Mouse (Mus musculus) layer of hippocampus, postnatal 10 days (tissue): ENCODE data around the gene Cdkl5. TPM values are rescaled to one million over a fixed set of nuclear protein-coding genes. Genes with fewer than 3 reads are reported as not detected.
"Not testable (repeated sequence)": the region's sequence is repeated elsewhere in the genome, so short reads cannot be mapped to it uniquely, and the experiment has no call there.

Experiments used
- DNase-seq, 2 experiments: peaks; one replicate each; pipeline ENCODE4 v3.0.0; 2021; ENCODE audit warnings: low spot score in 2 of 2
- total RNA-seq, 2 experiments: library from RNA; stranded (reverse); gene quantifications; 2 replicates each; pipeline ENCODE4 v1.2.3; 2021

Gene Cdkl5
- total RNA-seq, 2 experiments from 2014 or later: 93.4 to 95.9 TPM

GRCm38 (mm10) chrX:160919022-160919637 is 75.4 kb downstream of the Cdkl5 start:
- no peak for DNase-seq

GRCm38 (mm10) chrX:160906952-160907351 is 87.6 kb downstream of the Cdkl5 start, which contains the start of gene Gja6:
Gene Gja6 (minus strand): TSS chrX:160907052.
- DNase-seq: no peak

DNA sequence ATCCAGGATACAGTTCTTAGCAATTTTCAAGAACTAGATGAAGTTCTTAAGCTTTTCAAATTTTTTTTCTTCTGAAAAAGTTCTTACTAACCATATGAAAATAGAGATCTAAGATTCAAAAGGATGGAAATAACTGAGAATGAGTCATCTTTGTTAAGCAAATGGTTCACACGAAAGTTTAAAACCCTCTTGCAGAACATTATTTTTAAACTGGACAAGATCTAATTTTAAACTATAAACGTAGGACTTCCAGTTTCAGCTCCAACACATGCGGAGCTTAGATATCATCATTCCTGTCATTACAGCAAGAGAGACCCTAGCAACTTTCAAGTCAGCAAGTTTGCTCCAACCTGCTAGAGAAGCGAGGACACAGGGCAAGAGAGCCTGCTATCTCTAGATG is 88.0 kb downstream of the Cdkl5 start:
- DNase-seq: no peak

DNA sequence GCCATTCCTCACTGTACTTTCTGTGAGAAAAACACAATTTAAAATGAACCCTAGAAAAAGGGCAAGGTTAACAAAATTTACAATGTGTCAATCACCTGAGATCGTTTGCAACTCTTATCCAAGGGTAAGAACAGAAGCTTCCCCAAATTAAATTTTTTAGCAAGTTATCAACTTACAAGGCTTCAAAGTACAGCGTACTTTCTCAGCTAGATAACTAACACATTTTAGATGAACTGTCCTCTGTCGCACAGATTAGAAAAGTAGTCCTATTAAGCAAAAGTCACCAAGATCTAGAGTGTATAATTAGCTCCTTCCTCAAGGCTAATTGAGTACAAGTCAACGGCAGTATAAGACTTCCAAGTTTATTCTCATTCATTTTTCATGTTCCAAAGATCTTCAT is 88.6 kb downstream of the Cdkl5 start:
- no peak for DNase-seq

GRCm38 (mm10) chrX:160905041-160905678 is 89.3 kb downstream of the Cdkl5 start:
- DNase-seq: no peak

- DNase-seq: no peak
Observed at GRCm38 (mm10) chrX:160901118-160901517, 93.4 kb downstream of the Cdkl5 start.

GRCm38 (mm10) chrX:160892077-160892476 is 102.4 kb downstream of the Cdkl5 start:
- no peak for DNase-seq

DNA sequence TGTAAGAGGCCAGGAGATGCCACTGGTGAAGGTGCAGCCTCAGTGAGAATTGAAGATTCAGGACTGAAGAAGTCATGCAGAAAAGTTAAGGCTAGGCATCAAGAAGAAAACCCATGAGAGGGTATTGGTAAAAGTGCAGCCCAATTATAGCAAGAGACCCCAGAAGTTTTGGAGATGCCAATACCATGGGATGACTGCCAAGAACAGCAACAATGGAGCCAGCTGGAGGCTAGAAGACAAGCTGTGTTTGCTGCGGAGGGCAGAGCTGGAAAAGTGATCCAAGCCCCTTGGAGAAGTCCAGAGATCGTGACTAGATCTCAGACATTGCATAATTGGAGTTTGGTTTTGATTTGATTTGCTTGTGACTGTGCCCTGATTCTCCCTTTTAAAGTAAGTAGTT is 108.2 kb downstream of the Cdkl5 start:
- DNase-seq: peak; percentile 14 to 20

DNA sequence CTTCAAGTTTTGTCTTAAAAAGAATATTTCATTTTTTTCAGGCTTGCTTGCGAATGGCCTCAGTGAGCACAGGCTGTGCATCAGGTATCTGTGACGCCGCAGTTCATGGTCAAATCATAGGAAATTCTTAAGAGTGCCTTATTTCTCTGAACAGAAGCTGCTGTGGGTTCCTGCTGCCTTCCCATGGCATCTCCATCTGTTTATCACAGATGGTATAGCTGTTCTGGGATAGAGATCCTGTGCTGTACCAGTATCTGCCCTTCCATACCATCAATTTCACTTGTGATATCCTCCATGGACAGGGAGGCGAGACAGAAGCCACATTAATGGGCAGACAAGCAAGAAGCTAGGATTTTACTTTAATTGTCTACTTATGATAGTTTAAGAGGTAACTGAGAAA is 127.9 kb downstream of the Cdkl5 start:
- DNase-seq: no peak

DNA sequence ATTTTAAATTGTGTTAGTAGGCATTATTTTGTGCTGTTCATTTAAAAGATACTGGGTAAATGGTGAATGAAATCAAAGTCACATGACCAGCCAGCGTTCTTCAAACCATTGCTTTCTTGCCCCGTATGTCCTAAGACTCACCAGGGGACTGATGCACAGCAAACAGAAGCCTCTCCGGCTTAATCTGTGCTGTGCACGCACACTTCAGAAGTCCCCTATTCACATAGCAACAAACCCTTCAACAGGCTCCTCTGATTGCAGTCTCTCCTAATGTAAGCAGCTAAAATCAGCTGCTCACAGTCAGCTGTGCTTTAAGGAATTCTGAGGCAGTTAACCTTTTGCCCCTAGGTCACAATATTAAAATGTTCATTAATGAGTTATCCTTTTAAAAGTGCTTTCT is 129.5 kb downstream of the Cdkl5 start:
- DNase-seq: no peak

GRCm38 (mm10) chrX:160863689-160864383 is 130.7 kb downstream of the Cdkl5 start:
- no peak for DNase-seq

DNA sequence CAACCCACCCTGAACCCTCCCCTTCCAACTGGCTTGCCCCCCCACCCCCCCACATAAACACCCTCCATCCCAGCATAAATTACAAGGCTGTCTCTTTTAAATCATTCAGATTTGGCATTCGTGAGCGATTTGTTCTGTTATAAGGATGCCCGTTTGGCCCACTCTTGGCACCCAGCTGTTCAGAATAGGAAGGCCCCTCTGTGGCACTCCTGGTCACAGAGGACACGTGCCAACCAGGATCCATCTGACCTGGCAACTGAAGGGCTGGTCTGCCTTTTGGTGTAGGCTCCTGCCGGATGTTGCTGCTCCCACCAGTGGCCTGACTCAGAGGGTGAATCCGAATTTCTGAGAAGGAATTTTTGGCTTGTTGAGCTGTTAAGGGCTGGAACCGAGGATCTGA is 186.3 kb downstream of the Cdkl5 start:
- no peak for DNase-seq

DNA sequence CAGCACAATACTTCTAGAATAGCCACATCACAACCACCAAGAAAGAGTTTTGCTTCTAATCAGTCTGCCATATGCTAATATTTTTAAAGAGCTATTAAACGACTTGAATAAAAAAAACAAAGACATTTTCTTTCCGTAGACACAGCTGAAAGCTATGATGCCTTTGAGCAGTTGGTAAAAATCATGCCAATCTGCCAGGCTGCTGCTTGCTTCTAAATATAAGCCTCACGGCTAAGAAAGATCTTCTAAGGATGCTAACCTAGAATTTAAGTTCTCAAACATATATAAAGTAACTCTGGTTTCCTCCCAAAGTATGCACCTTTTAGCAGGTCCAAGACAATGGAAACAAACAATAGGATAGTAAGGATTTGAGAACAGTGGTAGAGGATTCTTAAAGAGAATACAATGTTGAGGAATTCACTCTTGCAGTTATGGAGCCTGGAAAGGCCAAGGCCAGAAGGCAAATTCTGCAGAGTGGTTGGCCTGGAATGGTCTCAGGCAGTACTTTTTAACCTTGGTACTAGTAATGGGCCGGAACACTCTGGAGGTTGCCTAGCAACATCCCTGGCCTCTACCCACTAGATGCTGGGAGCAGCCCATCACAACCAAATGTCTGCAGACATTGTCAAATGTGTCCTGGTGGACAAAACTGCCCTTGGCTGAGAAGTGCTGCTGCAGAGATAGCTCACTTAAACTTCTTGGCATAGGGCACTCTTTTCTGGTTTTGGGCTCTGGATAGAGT is 189.9 kb downstream of the Cdkl5 start:
- no peak for DNase-seq

DNA sequence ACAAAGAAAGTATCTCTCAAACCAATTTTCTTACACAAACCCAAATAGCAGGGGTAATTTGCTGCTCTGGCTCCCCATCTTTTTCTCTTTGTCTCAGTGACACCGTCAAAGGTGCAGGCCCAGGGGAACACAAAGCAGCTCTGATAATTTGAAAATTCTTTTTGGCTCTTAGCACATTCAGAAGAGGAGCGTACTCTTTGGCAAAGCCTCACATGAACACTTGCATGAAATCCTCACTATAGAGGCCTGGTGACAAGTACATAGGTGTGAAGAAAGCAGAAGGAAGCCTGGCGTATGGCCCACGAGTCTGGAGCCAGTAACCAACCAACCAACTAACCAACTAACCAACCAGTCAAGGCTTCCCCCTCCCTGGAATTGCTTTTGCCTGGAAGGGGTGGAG is 199.6 kb downstream of the Cdkl5 start:
- DNase-seq: no peak

- no peak for DNase-seq
Observed at GRCm38 (mm10) chrX:160782276-160782675, 212.2 kb downstream of the Cdkl5 start.

DNA sequence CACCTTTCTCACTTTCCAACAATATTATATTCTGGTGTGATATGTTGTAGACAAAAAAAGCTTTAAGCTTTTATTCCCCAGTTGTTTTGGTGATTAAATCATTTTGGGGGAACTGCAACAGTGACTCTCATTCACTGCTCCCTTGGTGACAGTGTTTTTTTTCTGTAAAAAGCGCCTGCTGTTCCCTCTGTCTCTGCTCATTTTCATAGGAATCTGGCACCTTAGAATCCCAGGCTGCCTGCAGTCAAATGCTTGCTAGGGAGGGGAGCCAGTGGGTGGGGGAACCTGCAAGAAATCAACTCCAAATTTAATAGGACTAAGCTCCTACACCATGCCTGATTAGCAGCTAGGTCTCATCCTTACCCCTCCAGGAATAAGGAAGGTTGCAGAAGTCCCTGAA is 221.5 kb downstream of the Cdkl5 start:
- DNase-seq: peak; percentile 7 to 25

DNA sequence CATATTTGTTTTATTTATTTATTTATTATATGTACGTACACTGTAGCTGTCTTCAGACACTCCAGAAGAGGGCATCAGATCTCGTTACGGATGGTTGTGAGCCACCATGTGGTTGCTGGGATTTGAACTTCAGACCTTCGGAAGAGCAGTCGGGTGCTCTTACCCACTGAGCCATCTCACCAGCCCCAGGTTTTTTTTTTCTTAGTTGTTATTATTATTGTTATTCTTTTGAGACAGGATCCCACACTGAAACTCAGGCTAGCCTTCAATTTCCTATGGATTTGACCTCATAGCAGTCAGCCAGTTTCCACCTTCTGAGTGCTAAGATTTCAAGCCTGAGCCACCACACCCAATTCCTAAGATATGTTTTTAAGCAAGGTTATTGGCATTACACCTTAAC is 224.9 kb downstream of the Cdkl5 start:
- not testable (repeated sequence) for DNase-seq

- no peak for DNase-seq
Observed at GRCm38 (mm10) chrX:160767713-160768112, 226.8 kb downstream of the Cdkl5 start, which contains the start of gene Rs1. Gene Rs1 (plus strand): TSS chrX:160768013.

GRCm38 (mm10) chrX:160766233-160766616 is 228.3 kb downstream of the Cdkl5 start:
- DNase-seq: no peak

DNA sequence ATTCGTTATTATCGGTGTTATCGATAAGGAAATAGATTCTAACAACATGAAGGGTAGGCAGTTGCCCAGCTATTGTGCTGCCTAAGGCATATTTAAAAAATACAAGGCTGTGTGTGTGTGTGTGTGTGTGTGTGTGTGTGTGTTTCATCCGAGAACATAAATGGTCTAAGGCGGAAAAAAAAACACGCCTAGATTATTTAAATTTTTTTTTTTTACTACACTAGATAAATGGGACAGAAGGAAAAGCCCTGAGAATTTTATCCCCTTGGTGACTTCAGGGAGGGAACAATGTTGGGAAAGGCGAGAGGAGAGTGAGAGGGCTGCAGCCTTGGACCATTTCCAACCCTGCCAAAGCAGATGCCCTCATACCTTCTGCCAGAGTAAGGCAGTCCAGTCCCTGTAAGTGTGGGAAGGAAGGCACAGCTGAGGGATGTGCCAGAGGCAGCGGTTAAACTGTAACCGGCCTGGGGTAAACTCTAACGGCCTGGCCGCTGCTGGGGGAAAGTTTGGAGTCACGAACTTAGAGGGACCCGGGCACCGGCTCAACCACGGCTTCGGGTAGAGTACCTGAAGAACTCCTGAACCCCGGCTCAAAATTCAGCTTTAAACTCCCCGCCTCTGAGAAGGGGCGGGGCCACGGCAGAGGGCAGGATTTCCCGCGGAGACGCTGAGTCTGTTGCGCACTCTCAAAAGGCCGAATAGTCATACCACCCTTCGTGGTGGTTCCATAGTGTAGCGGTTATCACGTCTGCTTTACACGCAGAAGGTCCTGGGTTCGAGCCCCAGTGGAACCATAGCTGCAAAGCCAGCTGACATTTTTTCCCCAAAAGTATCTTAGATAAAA is 228.9 kb downstream of the Cdkl5 start:
- peak; percentile 95 for DNase-seq

GRCm38 (mm10) chrX:160750808-160751207 is 243.7 kb downstream of the Cdkl5 start:
- DNase-seq: no peak
